20 mouse cellular contexts compared by ENCODE assay signal in the genomic region with DNA sequence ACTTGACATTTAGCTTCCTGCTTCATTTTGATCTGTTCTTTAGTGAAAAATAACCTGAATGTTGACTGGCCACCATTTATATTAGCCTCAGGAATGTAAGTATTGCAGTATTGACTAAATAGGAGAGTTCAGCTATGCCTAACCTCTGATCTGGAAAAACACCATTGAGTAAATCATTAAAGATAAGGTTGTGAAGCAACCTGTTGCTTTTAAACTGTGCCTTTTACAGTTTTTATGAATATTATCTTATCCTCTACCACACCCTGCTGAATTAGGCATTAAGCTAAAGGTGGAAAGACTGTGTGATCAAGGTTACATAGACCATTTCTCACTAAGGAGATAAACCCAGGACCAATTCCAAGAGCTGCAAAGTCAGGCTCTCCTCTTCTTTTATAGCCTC. TPM values are rescaled to one million over a fixed set of nuclear protein-coding genes. Genes with fewer than 3 reads are reported as not detected.
DNase-seq lines count a peak whose midpoint lies in the region; ATAC-seq and TF ChIP-seq lines count a peak whose summit lies in the region.
"Had no signal": no experiment of that assay in that cellular context is flagged by ENCODE, and none has a peak within 500 bp of the region (broad histone marks: within the 10 kb centered on the region; RNA-seq: fewer than 3 reads in every experiment).

No protein-coding gene starts in this region.

- H3K4me1 ChIP-seq in intestine, embryonic 14.5 days (replicated peaks; ENCODE audit: control insufficient read depth, insufficient read depth, low read length): 0 out of 2 replicates have a peak, but pooled peaks cover 4% of the 10 kb centered on the region
- no peaks in the 10 kb centered on the region; the same call in 1 of the 2 replicates for H3K4me1 ChIP-seq in intestine, postnatal 0 days (replicated peaks; ENCODE audit: control insufficient read depth, insufficient read depth, low read length)
- peaks cover 13% of the 10 kb centered on the region for H3K4me1 ChIP-seq in small intestine, adult 2 months (ENCODE audit: control insufficient read depth, insufficient read depth, insufficient read length, low read length)
- no peaks in the 10 kb centered on the region for H3K4me1 ChIP-seq in lung, adult 2 months (ENCODE audit: control insufficient read depth, insufficient read depth, low read length)
- H3K4me1 ChIP-seq in heart, embryonic 11.5 days (ENCODE audit: control insufficient read depth, insufficient read depth, low read length): no peaks in the 10 kb centered on the region
- H3K4me1 ChIP-seq: embryonic facial prominence, embryonic 13.5 days; forebrain, embryonic 12.5 days; heart, embryonic 10.5 days; heart, embryonic 15.5 days had no signal

- ATAC-seq in intestine, embryonic 14.5 days (replicated peaks; ENCODE audit: low FRiP score, low TSS enrichment, low read depth): peak; percentile 84
- peak; percentile 82 for ATAC-seq in intestine, postnatal 0 days
- ATAC-seq in heart, embryonic 11.5 days (replicated peaks; ENCODE audit: insufficient number of reproducible peaks, low FRiP score, low TSS enrichment): no peak
- ATAC-seq: forebrain, embryonic 16.5 days had no signal

- TF ChIP-seq CTCF in intestine, postnatal 0 days (IDR thresholded peaks at IDR 0.05; ENCODE audit: low read depth): no peak
- no peak for TF ChIP-seq CTCF in small intestine, adult 2 months (IDR thresholded peaks at IDR 0.05; ENCODE audit: extremely low read depth, insufficient read length, insufficient replicate concordance, low read depth, low read length)
- TF ChIP-seq CTCF in lung, adult 2 months (IDR thresholded peaks at IDR 0.05; ENCODE audit: insufficient read depth, low read length): no peak

- H3K9me3 ChIP-seq in intestine, embryonic 14.5 days (ENCODE audit: control insufficient read depth, low read length): no peaks in the 10 kb centered on the region
- no peaks in the 10 kb centered on the region for H3K9me3 ChIP-seq in intestine, postnatal 0 days (ENCODE audit: control insufficient read depth)
- H3K9me3 ChIP-seq in heart, embryonic 11.5 days (replicated peaks; ENCODE audit: control insufficient read depth, low read length): no peaks in the 10 kb centered on the region
- H3K9me3 ChIP-seq: embryonic facial prominence, embryonic 13.5 days; forebrain, embryonic 12.5 days; heart, embryonic 10.5 days; heart, embryonic 15.5 days had no signal

- 0 out of 2 replicates have a peak overlapping the region, but pooled peaks have one; percentile 18 for H3K27ac ChIP-seq in intestine, embryonic 14.5 days (ENCODE audit: low read depth)
- H3K27ac ChIP-seq in intestine, postnatal 0 days (ENCODE audit: low read depth, low read length): no peak overlapping the region
- H3K27ac ChIP-seq in small intestine, adult 2 months (ENCODE audit: insufficient read depth, low read depth, low read length): peak overlapping the region; percentile 64
- H3K27ac ChIP-seq in heart, embryonic 11.5 days (ENCODE audit: low read depth, low read length): no peak overlapping the region
- H3K27ac ChIP-seq: embryonic facial prominence, embryonic 13.5 days; forebrain, embryonic 12.5 days; heart, embryonic 10.5 days; heart, embryonic 15.5 days had no signal

- H3K4me3 ChIP-seq in intestine, embryonic 14.5 days (ENCODE audit: low read depth, low read length): no peak overlapping the region
- H3K4me3 ChIP-seq in intestine, postnatal 0 days (ENCODE audit: low read depth, low read length): no peak overlapping the region
- H3K4me3 ChIP-seq in small intestine, adult 2 months (ENCODE audit: low read depth, low read length): no peak overlapping the region
- no peak overlapping the region for H3K4me3 ChIP-seq in lung, adult 2 months (replicated peaks; ENCODE audit: extremely low read depth, low read depth, low read length)
- H3K4me3 ChIP-seq in heart, embryonic 11.5 days (ENCODE audit: low read depth, low read length): no peak overlapping the region
- H3K4me3 ChIP-seq: embryonic facial prominence, embryonic 13.5 days; forebrain, embryonic 12.5 days; heart, embryonic 10.5 days; heart, embryonic 15.5 days had no signal

- peaks cover 13% of the 10 kb centered on the region for H3K36me3 ChIP-seq in intestine, embryonic 14.5 days (ENCODE audit: control insufficient read depth, insufficient read depth, low read length)
- H3K36me3 ChIP-seq in intestine, postnatal 0 days (ENCODE audit: control insufficient read depth, insufficient read depth): peaks cover 8% of the 10 kb centered on the region
- H3K36me3 ChIP-seq in small intestine, adult 2 months (ENCODE audit: control insufficient read depth, insufficient read depth, low read length): peaks cover 9% of the 10 kb centered on the region
- 0 out of 2 replicates have a peak, but pooled peaks cover 2% of the 10 kb centered on the region for H3K36me3 ChIP-seq in heart, embryonic 11.5 days (ENCODE audit: control insufficient read depth, insufficient read depth, low read length)

- H3K27me3 ChIP-seq in intestine, embryonic 14.5 days (replicated peaks; ENCODE audit: control insufficient read depth, insufficient read depth, low read length): no peaks in the 10 kb centered on the region
- H3K27me3 ChIP-seq in intestine, postnatal 0 days (replicated peaks; ENCODE audit: control insufficient read depth, insufficient read depth, low read length): no peaks in the 10 kb centered on the region
- H3K27me3 ChIP-seq in small intestine, adult 2 months (ENCODE audit: control insufficient read depth, insufficient read depth, low read length): no peaks in the 10 kb centered on the region
- no peaks in the 10 kb centered on the region for H3K27me3 ChIP-seq in heart, embryonic 11.5 days (ENCODE audit: control insufficient read depth, insufficient read depth, low read length)
- H3K27me3 ChIP-seq: embryonic facial prominence, embryonic 13.5 days; forebrain, embryonic 12.5 days; heart, embryonic 15.5 days had no signal

- peak; percentile 17 for DNase-seq in kidney, adult 9 months
- no peak for DNase-seq in kidney, postnatal 25 days
- no peak for DNase-seq in intestine, embryonic 14.5 days (ENCODE audit: low spot score)
- no peak for DNase-seq in lung, adult 2 months
- DNase-seq in right cerebral cortex, postnatal 10 days (ENCODE audit: low spot score in 2 of 2): no peak
- DNase-seq: adrenal gland, postnatal 14 days; cerebellum, adult 11-12 months; cerebellum, adult 9-11 months; cerebellum, postnatal 36 days; gastrocnemius, postnatal 10 days; heart, adult 18-20 months; heart, postnatal 14 days had no signal

- H3K9ac ChIP-seq in intestine, embryonic 14.5 days (ENCODE audit: low read length): no peak overlapping the region
- H3K9ac ChIP-seq in intestine, postnatal 0 days (ENCODE audit: low read depth, low read length): no peak overlapping the region
- H3K9ac ChIP-seq in heart, embryonic 11.5 days (ENCODE audit: low read depth, low read length): no peak overlapping the region
- H3K9ac ChIP-seq: embryonic facial prominence, embryonic 13.5 days; forebrain, embryonic 12.5 days; heart, embryonic 15.5 days had no signal

- H3K4me2 ChIP-seq in intestine, embryonic 14.5 days (ENCODE audit: low read length): no peak overlapping the region
- peak overlapping the region; percentile 4; the same call in 1 of the 2 replicates for H3K4me2 ChIP-seq in intestine, postnatal 0 days (replicated peaks; ENCODE audit: low read depth)
- no peak overlapping the region for H3K4me2 ChIP-seq in heart, embryonic 11.5 days
- H3K4me2 ChIP-seq: embryonic facial prominence, embryonic 13.5 days; forebrain, embryonic 12.5 days; heart, embryonic 15.5 days had no signal

- TF ChIP-seq POLR2A in small intestine, adult 2 months (IDR thresholded peaks at IDR 0.05; ENCODE audit: low read depth, low read length): no peak
- no peak for TF ChIP-seq POLR2A in lung, adult 2 months (IDR thresholded peaks at IDR 0.05; ENCODE audit: borderline replicate concordance, extremely low read depth, low read depth, low read length)

RNA-seq across cellular contexts. Expression of a gene that starts 4.6 kb away (rescaled TPM):
- 4.3 and 4.8 TPM in 2 replicates for polyA plus RNA-seq in intestine, embryonic 14.5 days (2014; fragmentation: Nextera tagmentation; extraction: Ambion mirVana)
- 0.80 and 0.93 TPM in 2 replicates for polyA plus RNA-seq in intestine, postnatal 0 days (2015; fragmentation: Nextera tagmentation; extraction: Ambion mirVana)
- 0.56 and 1.0 TPM in 2 replicates for polyA plus RNA-seq in small intestine, adult 2 months (2012; rRNA removed)
- polyA plus RNA-seq in lung, adult 2 months (2012; rRNA removed): 0.86 and 1.3 TPM in 2 replicates
- 3.1 and 3.7 TPM in 2 replicates for polyA plus RNA-seq in heart, embryonic 11.5 days (2014; fragmentation: Nextera tagmentation; extraction: Ambion mirVana)

Comparison
In these comparisons a context has a peak if more than half of its experiments do, and no peak if none do; other contexts are left out.
1. H3K27ac ChIP-seq: peak in intestine, embryonic 14.5 days (single experiment) and small intestine, adult 2 months (single experiment); none in intestine, postnatal 0 days (single experiment) and heart, embryonic 11.5 days (single experiment).